Mouse (Mus musculus) embryonic facial prominence, embryonic 15.5 days (tissue): ENCODE measurements around the gene Dtx3l. TPM values are rescaled to one million over a fixed set of nuclear protein-coding genes. Genes with fewer than 3 reads are reported as not detected.
"Not testable (repeated sequence)": the region's sequence is repeated elsewhere in the genome, so short reads cannot be mapped to it uniquely, and the experiment has no call there.

ENCODE experiments used
- ATAC-seq: fragments of 200-750 bp; cut with Nextera tagmentation; 2 replicates; pipeline ENCODE4 v1.8.0; 2017; ENCODE audit warnings: low read depth, moderate TSS enrichment; ENCODE audit not compliant: insufficient number of reproducible peaks, low FRiP score, low TSS enrichment
- H3K27ac ChIP-seq: fragments of 300-500 bp; sonication (generic); replicated peaks from 2 replicates; pipeline ENCODE4 v1.5.1; 2015; ENCODE audit warnings: mild to moderate bottlenecking, inconsistent platforms
- H3K27me3 ChIP-seq: fragments of 300-500 bp; sonication (generic); 2 replicates; pipeline ENCODE4 v1.6.1; 2015; ENCODE audit warnings: inconsistent platforms
- H3K36me3 ChIP-seq: fragments of 300-500 bp; sonication (generic); 2 replicates; pipeline ENCODE4 v1.6.1; 2015; ENCODE audit warnings: mild to moderate bottlenecking, inconsistent platforms
- H3K4me1 ChIP-seq: fragments of 300-500 bp; sonication (generic); 2 replicates; pipeline ENCODE4 v1.6.1; 2015; ENCODE audit warnings: inconsistent platforms
- H3K4me2 ChIP-seq: fragments of 300-500 bp; sonication (generic); replicated peaks from 2 replicates; pipeline ENCODE4 v1.6.1; 2015; ENCODE audit warnings: mild to moderate bottlenecking, inconsistent platforms
- H3K4me3 ChIP-seq: fragments of 300-500 bp; sonication (generic); replicated peaks from 2 replicates; pipeline ENCODE4 v1.5.1; 2015; ENCODE audit warnings: mild to moderate bottlenecking, inconsistent platforms
- H3K9ac ChIP-seq: fragments of 300-500 bp; sonication (generic); 2 replicates; pipeline ENCODE4 v1.6.1; 2015; ENCODE audit warnings: inconsistent platforms
- H3K9me3 ChIP-seq: fragments of 300-500 bp; sonication (generic); replicated peaks from 2 replicates; pipeline ENCODE4 v1.6.1; 2016; ENCODE audit warnings: inconsistent platforms
- WGBS: fragments of 180-500 bp; shearing (Covaris S2); methylation state at CpG from one replicate; pipeline ENCODE4 v1.1.7; 2015; 5-methylcytosine and 5-hydroxymethylcytosine counted together
- polyA plus RNA-seq: library from polyadenylated mRNA; unstranded; fragments of >200 nt; fragmentation: Nextera tagmentation; extraction: Ambion mirVana; gene quantifications from 2 replicates; pipeline ENCODE4 v1.2.1, GENCODE M21; 2015

Gene Dtx3l
- 3.8 and 3.9 TPM in 2 replicates for polyA plus RNA-seq

- Histone ChIP-seq H3K4me3 (peak within 1 kb of the TSS; percentile 69), H3K4me2 (peak within 1 kb of the TSS; percentile 82), H3K36me3 (no peaks in the 10 kb centered on the region), H3K27me3 (no peaks in the 10 kb centered on the region), H3K9ac (peak within 1 kb of the TSS; percentile 41), H3K4me1 (0 out of 2 replicates have a peak, but pooled peaks cover 7% of the 10 kb centered on the region), H3K27ac (peak within 1 kb of the TSS; percentile 58), H3K9me3 (no peaks in the 10 kb centered on the region)
- ATAC-seq: peak; percentile 56; the same call in 1 of the 2 replicates
- 2% methylated on average over 52 of the region's 52 CpGs for WGBS
Measured at GRCm38 (mm10) chr16:35938211-35939151, at the start of gene Dtx3l, which contains the start of gene Parp9. Gene Dtx3l, minus strand, starts transcription at chr16:35939151. Gene Parp9, plus strand, starts transcription at chr16:35938470.

- ATAC-seq: no peak
- Histone ChIP-seq H3K4me3 (no peak overlapping the region), H3K4me1 (peaks cover 4% of the 10 kb centered on the region; the same call in 1 of the 2 replicates), H3K4me2 (no peak overlapping the region), H3K27ac (no peak overlapping the region), H3K9me3 (no peaks in the 10 kb centered on the region), H3K9ac (no peak overlapping the region), H3K36me3 (no peaks in the 10 kb centered on the region), H3K27me3 (no peaks in the 10 kb centered on the region)
- WGBS: 85% methylated on average over 1 of the region's 1 CpGs
Measured at GRCm38 (mm10) chr16:35987930-35988329, 49.0 kb upstream of the Dtx3l start.

GRCm38 (mm10) chr16:35984471-35984870 lies 45.5 kb upstream of the Dtx3l start:
- no peaks in the 10 kb centered on the region for H3K36me3 ChIP-seq
- H3K4me1 ChIP-seq: peaks cover 8% of the 10 kb centered on the region; the same call in 1 of the 2 replicates
- 57% methylated on average over 3 of the region's 3 CpGs for WGBS
- no peak overlapping the region for H3K27ac ChIP-seq
- no peaks in the 10 kb centered on the region for H3K27me3 ChIP-seq
- ATAC-seq: no peak
- no peak overlapping the region for H3K9ac ChIP-seq
- peak overlapping the region; percentile 78 for H3K4me3 ChIP-seq
- H3K4me2 ChIP-seq: peak overlapping the region; percentile 62
- peaks cover 3% of the 10 kb centered on the region; the same call in 1 of the 2 replicates for H3K9me3 ChIP-seq

- Histone ChIP-seq H3K9ac (peak overlapping the region; percentile 79), H3K36me3 (no peaks in the 10 kb centered on the region), H3K4me2 (peak overlapping the region; percentile 62), H3K27me3 (no peaks in the 10 kb centered on the region), H3K9me3 (peaks cover 3% of the 10 kb centered on the region; the same call in 1 of the 2 replicates), H3K4me3 (peak overlapping the region; percentile 78), H3K4me1 (peaks cover 8% of the 10 kb centered on the region; the same call in 1 of the 2 replicates), H3K27ac (peak overlapping the region; percentile 99)
- under 1% methylated on average over 79 of the region's 86 CpGs for WGBS
- ATAC-seq: peak; percentile 59
Measured at GRCm38 (mm10) chr16:35983517-35984101, 44.7 kb upstream of the Dtx3l start.

- ATAC-seq: peak; percentile 94
- Histone ChIP-seq H3K4me1 (peaks cover 8% of the 10 kb centered on the region; the same call in 1 of the 2 replicates), H3K27me3 (no peaks in the 10 kb centered on the region), H3K4me3 (peak overlapping the region; percentile 78), H3K27ac (peak overlapping the region; percentile 99), H3K9ac (peak overlapping the region; percentile 79), H3K4me2 (peak overlapping the region; percentile 79), H3K36me3 (no peaks in the 10 kb centered on the region), H3K9me3 (peaks cover 3% of the 10 kb centered on the region; the same call in 1 of the 2 replicates)
- WGBS: under 1% methylated on average over 54 of the region's 54 CpGs
Measured at GRCm38 (mm10) chr16:35982902-35983516, 44.1 kb upstream of the Dtx3l start.

GRCm38 (mm10) chr16:35982506-35982901 lies 43.6 kb upstream of the Dtx3l start:
- 2% methylated on average over 15 of the region's 15 CpGs for WGBS
- Histone ChIP-seq H3K9me3 (peaks cover 3% of the 10 kb centered on the region; the same call in 1 of the 2 replicates), H3K27me3 (no peaks in the 10 kb centered on the region), H3K4me2 (peak overlapping the region; percentile 79), H3K27ac (peak overlapping the region; percentile 99), H3K9ac (peak overlapping the region; percentile 24; the same call in 1 of the 2 replicates), H3K4me3 (peak overlapping the region; percentile 78), H3K4me1 (peaks cover 8% of the 10 kb centered on the region; the same call in 1 of the 2 replicates), H3K36me3 (no peaks in the 10 kb centered on the region)
- no peak for ATAC-seq

GRCm38 (mm10) chr16:35981363-35981821 lies 42.4 kb upstream of the Dtx3l start:
- H3K27ac ChIP-seq: no peak overlapping the region
- H3K9me3 ChIP-seq: peaks cover 3% of the 10 kb centered on the region; the same call in 1 of the 2 replicates
- peak; percentile 95 for ATAC-seq
- H3K27me3 ChIP-seq: no peaks in the 10 kb centered on the region
- no peak overlapping the region for H3K4me3 ChIP-seq
- no peak overlapping the region for H3K4me2 ChIP-seq
- H3K4me1 ChIP-seq: peaks cover 8% of the 10 kb centered on the region; the same call in 1 of the 2 replicates
- no peaks in the 10 kb centered on the region for H3K36me3 ChIP-seq
- no peak overlapping the region for H3K9ac ChIP-seq
- WGBS: 45% methylated on average over 19 of the region's 19 CpGs

- not testable (repeated sequence) for H3K9me3 ChIP-seq, H3K9ac ChIP-seq, H3K36me3 ChIP-seq, ATAC-seq, H3K27me3 ChIP-seq, H3K27ac ChIP-seq, H3K4me3 ChIP-seq, H3K4me2 ChIP-seq, H3K4me1 ChIP-seq
- WGBS: 92% methylated on average over 1 of the region's 1 CpGs
Measured at GRCm38 (mm10) chr16:35978450-35978849, 39.5 kb upstream of the Dtx3l start, which contains the start of gene Kpna1. Gene Kpna1, plus strand, starts transcription at chr16:35978750.

GRCm38 (mm10) chr16:35974021-35974420 lies 35.1 kb upstream of the Dtx3l start:
- H3K36me3 ChIP-seq: no peaks in the 10 kb centered on the region
- H3K4me2 ChIP-seq: no peak overlapping the region
- H3K4me3 ChIP-seq: no peak overlapping the region
- H3K9me3 ChIP-seq: no peaks in the 10 kb centered on the region
- no peak for ATAC-seq
- no peaks in the 10 kb centered on the region for H3K27me3 ChIP-seq
- H3K4me1 ChIP-seq: no peaks in the 10 kb centered on the region
- whole genome bisulfite sequencing: 47% methylated on average over 1 of the region's 1 CpGs
- no peak overlapping the region for H3K27ac ChIP-seq
- no peak overlapping the region for H3K9ac ChIP-seq

GRCm38 (mm10) chr16:35968149-35968548 lies 29.2 kb upstream of the Dtx3l start:
- no peak for ATAC-seq
- Histone ChIP-seq H3K9ac (no peak overlapping the region), H3K4me1 (no peaks in the 10 kb centered on the region), H3K36me3 (no peaks in the 10 kb centered on the region), H3K27ac (no peak overlapping the region), H3K27me3 (no peaks in the 10 kb centered on the region), H3K9me3 (no peaks in the 10 kb centered on the region), H3K4me2 (no peak overlapping the region), H3K4me3 (no peak overlapping the region)
- 57% methylated on average over 2 of the region's 2 CpGs for WGBS
